Mouse (Mus musculus) liver, embryonic 16.5 days (tissue): Measurements from ENCODE around the gene Gm9767. TPM values are rescaled to one million over a fixed set of nuclear protein-coding genes. Genes with fewer than 3 reads are reported as not detected.
A peak's percentile ranks its signal among the peaks of the same experiment; 100 is the strongest.

ENCODE experiments used
- ATAC-seq: fragments of 200-750 bp; cut with Nextera tagmentation; 2 replicates; pipeline ENCODE4 v1.8.0; 2017; ENCODE audit warnings: low read depth, mild to moderate bottlenecking, moderate number of reproducible peaks, moderate library complexity
- H3K27ac ChIP-seq: fragments of 300-500 bp; sonication (generic); 2 replicates; pipeline ENCODE4 v1.5.1; 2014; ENCODE audit warnings: mild to moderate bottlenecking, low read length
- H3K27me3 ChIP-seq: fragments of 300-500 bp; sonication (generic); 2 replicates; pipeline ENCODE4 v1.6.1; 2014; ENCODE audit warnings: low read depth, low read length, mixed read lengths; ENCODE audit not compliant: control insufficient read depth, insufficient read depth
- H3K36me3 ChIP-seq: fragments of 300-500 bp; sonication (generic); 2 replicates; pipeline ENCODE4 v1.6.1; 2014; ENCODE audit warnings: mild to moderate bottlenecking; ENCODE audit not compliant: control insufficient read depth, insufficient read depth
- H3K4me1 ChIP-seq: fragments of 300-500 bp; sonication (generic); 2 replicates; pipeline ENCODE4 v1.6.1; 2014; ENCODE audit warnings: low read depth, low read length, mixed read lengths; ENCODE audit not compliant: control insufficient read depth
- H3K4me2 ChIP-seq: fragments of 300-500 bp; sonication (generic); 2 replicates; pipeline ENCODE4 v1.6.1; 2014; ENCODE audit warnings: low read depth, low read length, mixed read lengths
- H3K4me3 ChIP-seq: fragments of 300-500 bp; sonication (generic); 2 replicates; pipeline ENCODE4 v1.5.1; 2014; ENCODE audit warnings: low read depth, mild to moderate bottlenecking, low read length
- H3K9ac ChIP-seq: fragments of 300-500 bp; sonication (generic); 2 replicates; pipeline ENCODE4 v1.6.1; 2014; ENCODE audit warnings: low read depth, low read length
- H3K9me3 ChIP-seq: fragments of 300-500 bp; sonication (generic); replicated peaks from 2 replicates; pipeline ENCODE4 v1.6.1; 2016; ENCODE audit warnings: low read length; ENCODE audit not compliant: control insufficient read depth
- WGBS: fragments of 180-500 bp; shearing (Covaris S2); extraction: QIAGEN DNeasy Blood & Tissue Kit; methylation state at CpG from one replicate; pipeline ENCODE4 v1.1.7; 2014; ENCODE audit not compliant: insufficient replicate concordance; 5-methylcytosine and 5-hydroxymethylcytosine counted together
- polyA plus RNA-seq: library from polyadenylated mRNA; unstranded; fragments of >200 nt; fragmentation: Nextera tagmentation; extraction: Ambion mirVana; gene quantifications from 2 replicates; pipeline ENCODE4 v1.2.1, GENCODE M21; 2015

Gene Gm9767
- polyA plus RNA-seq, result not detected in 2 replicates

DNA sequence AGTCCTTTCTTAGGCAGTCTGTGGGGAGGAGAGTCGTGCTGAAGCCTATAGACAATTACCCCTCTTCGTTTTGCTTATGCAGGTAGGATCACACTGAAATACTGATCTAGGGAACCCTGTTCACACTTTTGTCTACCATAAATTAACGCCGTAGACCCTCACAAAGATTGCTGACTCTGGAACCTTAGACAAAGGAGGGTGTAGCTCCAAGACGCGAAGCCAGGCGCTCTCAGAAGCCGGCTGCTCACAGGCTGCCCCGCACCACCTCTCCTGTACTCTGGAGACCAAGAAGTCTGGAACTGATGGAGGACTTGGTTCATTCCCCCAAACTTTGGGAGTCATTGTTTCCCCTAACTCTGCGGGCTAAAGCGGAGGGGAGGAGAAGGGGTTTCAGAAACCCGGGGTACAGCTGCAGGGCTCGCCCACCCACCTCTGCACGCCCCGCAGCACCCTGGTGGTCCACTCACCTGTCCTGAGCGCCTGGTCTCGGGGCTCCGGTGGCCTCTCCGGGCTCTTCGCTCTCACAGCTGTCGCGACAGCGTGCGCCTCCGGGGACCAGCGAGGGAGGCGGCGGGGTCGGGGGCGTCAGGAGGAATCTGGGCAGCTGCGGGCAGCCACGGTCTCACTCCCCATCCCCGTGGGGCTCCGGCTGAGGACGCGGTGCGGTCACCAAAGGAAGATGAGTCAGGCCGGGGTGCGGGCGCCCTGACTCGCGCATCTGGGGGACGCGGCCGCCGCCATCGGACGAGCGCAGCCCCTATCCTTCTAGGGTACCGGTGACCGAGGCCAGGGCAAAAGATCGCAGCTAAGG is at the start of gene Gm9767:
Gene Gm9767, plus strand, starts transcription at position 585 of the 811 bp plus-strand sequence.
- H3K27me3 ChIP-seq, result peaks cover 18% of the 10 kb centered on the region
- WGBS, result 3% methylated on average over 52 of the region's 52 CpGs
- peak within 1 kb of the TSS; percentile 41 for H3K4me3 ChIP-seq
- no peaks in the 10 kb centered on the region for H3K4me1 ChIP-seq
- ATAC-seq, result no peak
- H3K27ac ChIP-seq, result no peak within 1 kb of the TSS
- H3K9ac ChIP-seq, result no peak within 1 kb of the TSS
- no peaks in the 10 kb centered on the region for H3K36me3 ChIP-seq
- no peaks in the 10 kb centered on the region for H3K9me3 ChIP-seq
- H3K4me2 ChIP-seq, result peak within 1 kb of the TSS; percentile 57

GRCm38 (mm10) chr10:26034931-26035330 is 43.1 kb upstream of the Gm9767 start:
- Histone ChIP-seq H3K4me3 (no peak overlapping the region), H3K4me2 (no peak overlapping the region), H3K9me3 (no peaks in the 10 kb centered on the region), H3K36me3 (no peaks in the 10 kb centered on the region), H3K9ac (no peak overlapping the region), H3K27ac (no peak overlapping the region), H3K27me3 (no peaks in the 10 kb centered on the region), H3K4me1 (no peaks in the 10 kb centered on the region)
- WGBS, result 58% methylated on average over 5 of the region's 5 CpGs
- ATAC-seq, result no peak

- ATAC-seq, result no peak
- Histone ChIP-seq H3K27ac (no peak overlapping the region), H3K4me2 (no peak overlapping the region), H3K27me3 (no peaks in the 10 kb centered on the region), H3K36me3 (no peaks in the 10 kb centered on the region), H3K9me3 (no peaks in the 10 kb centered on the region), H3K4me3 (no peak overlapping the region), H3K4me1 (no peaks in the 10 kb centered on the region), H3K9ac (no peak overlapping the region)
- 84% methylated on average over 2 of the region's 2 CpGs for WGBS
Measured at GRCm38 (mm10) chr10:26051177-26051576, 26.9 kb upstream of the Gm9767 start.

- Histone ChIP-seq H3K9ac (no peak overlapping the region), H3K36me3 (no peaks in the 10 kb centered on the region), H3K4me1 (no peaks in the 10 kb centered on the region), H3K4me2 (no peak overlapping the region), H3K9me3 (no peaks in the 10 kb centered on the region), H3K4me3 (no peak overlapping the region), H3K27ac (no peak overlapping the region), H3K27me3 (no peaks in the 10 kb centered on the region)
- ATAC-seq, result no peak
- WGBS, result 74% methylated on average over 3 of the region's 3 CpGs
Measured at GRCm38 (mm10) chr10:26059662-26060307, 18.3 kb upstream of the Gm9767 start.

GRCm38 (mm10) chr10:26063071-26063470 is 15.0 kb upstream of the Gm9767 start:
- Histone ChIP-seq H3K27me3 (no peaks in the 10 kb centered on the region), H3K4me2 (no peak overlapping the region), H3K9me3 (no peaks in the 10 kb centered on the region), H3K9ac (no peak overlapping the region), H3K27ac (no peak overlapping the region), H3K4me3 (no peak overlapping the region), H3K4me1 (no peaks in the 10 kb centered on the region), H3K36me3 (no peaks in the 10 kb centered on the region)
- WGBS, result 54% methylated on average over 4 of the region's 4 CpGs
- no peak for ATAC-seq

DNA sequence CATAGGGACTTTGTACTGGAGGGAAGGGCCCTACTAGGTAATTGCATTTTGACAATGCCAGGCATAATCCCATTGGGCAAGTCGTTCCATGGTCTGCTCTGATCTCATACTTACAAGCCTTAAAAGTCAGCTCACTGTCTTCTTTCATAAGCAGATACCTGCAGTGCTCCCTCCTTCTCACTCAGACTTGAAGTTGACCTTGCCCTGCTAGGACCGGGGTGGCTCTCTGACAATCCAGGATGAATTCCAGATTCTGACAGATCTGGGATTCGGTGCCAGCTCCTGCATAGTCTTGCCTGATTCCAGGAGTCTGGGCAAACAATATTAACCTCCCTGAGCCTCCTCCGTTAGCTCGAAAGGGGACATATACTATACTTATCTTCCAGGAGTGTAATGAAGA is 6.1 kb upstream of the Gm9767 start:
- Histone ChIP-seq H3K4me1 (no peaks in the 10 kb centered on the region), H3K4me2 (no peak overlapping the region), H3K27ac (no peak overlapping the region), H3K36me3 (no peaks in the 10 kb centered on the region), H3K4me3 (no peak overlapping the region), H3K9me3 (no peaks in the 10 kb centered on the region), H3K9ac (no peak overlapping the region), H3K27me3 (peaks cover 1% of the 10 kb centered on the region; the same call in 1 of the 2 replicates)
- no peak for ATAC-seq
- 65% methylated on average over 5 of the region's 5 CpGs for WGBS

- no peak for ATAC-seq
- H3K27ac ChIP-seq, result no peak overlapping the region
- no peak overlapping the region for H3K9ac ChIP-seq
- H3K4me3 ChIP-seq, result no peak overlapping the region
- WGBS, result 68% methylated on average over 9 of the region's 9 CpGs
- peaks cover 18% of the 10 kb centered on the region for H3K27me3 ChIP-seq
- no peaks in the 10 kb centered on the region for H3K4me1 ChIP-seq
- no peaks in the 10 kb centered on the region for H3K9me3 ChIP-seq
- H3K36me3 ChIP-seq, result no peaks in the 10 kb centered on the region
- H3K4me2 ChIP-seq, result no peak overlapping the region
Measured at GRCm38 (mm10) chr10:26076949-26077348, 1.1 kb upstream of the Gm9767 start.

- Histone ChIP-seq H3K4me3 (peak within 1 kb of the TSS; percentile 41), H3K36me3 (no peaks in the 10 kb centered on the region), H3K9me3 (no peaks in the 10 kb centered on the region), H3K4me2 (peak within 1 kb of the TSS; percentile 57), H3K27ac (no peak within 1 kb of the TSS), H3K27me3 (peaks cover 18% of the 10 kb centered on the region), H3K4me1 (no peaks in the 10 kb centered on the region), H3K9ac (no peak within 1 kb of the TSS)
- no peak for ATAC-seq
- 1% methylated on average over 46 of the region's 46 CpGs for WGBS
Measured at GRCm38 (mm10) chr10:26078521-26079142, 577 bp downstream of the Gm9767 start, which contains the start of gene Tmem200a. TSS of gene Tmem200a (minus strand) at chr10:26079052.

DNA sequence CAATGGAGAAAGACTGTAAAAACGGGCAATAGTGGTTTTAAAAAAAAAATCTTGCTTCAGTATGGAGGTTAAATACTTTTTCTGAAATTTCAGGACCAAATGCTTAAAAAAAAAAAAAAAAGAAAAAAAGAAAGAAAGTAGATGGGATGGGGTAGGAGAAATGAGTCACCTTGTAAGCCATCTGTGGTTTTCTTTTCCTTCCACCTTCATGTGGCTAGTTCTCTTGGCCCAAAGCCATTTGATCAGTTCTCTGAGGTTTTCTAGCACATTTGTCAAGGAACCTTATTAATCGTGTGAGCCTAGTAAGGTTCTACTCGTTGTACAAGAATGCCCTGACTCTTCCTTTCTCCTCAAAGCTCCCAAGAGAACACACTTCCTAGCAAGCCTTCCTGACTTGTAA is 1.6 kb downstream of the Gm9767 start:
- Histone ChIP-seq H3K27me3 (peaks cover 18% of the 10 kb centered on the region), H3K9ac (no peak overlapping the region), H3K4me2 (no peak overlapping the region), H3K4me3 (no peak overlapping the region), H3K9me3 (no peaks in the 10 kb centered on the region), H3K4me1 (no peaks in the 10 kb centered on the region), H3K27ac (no peak overlapping the region), H3K36me3 (no peaks in the 10 kb centered on the region)
- WGBS, result 33% methylated on average over 3 of the region's 3 CpGs
- no peak for ATAC-seq
